Mouse (Mus musculus) kidney, postnatal 0 days (tissue): ENCODE results near the gene Rxfp4. TPM values are rescaled to one million over a fixed set of nuclear protein-coding genes. Genes with fewer than 3 reads are reported as not detected.

Source experiments
- ATAC-seq: fragments of 200-750 bp; cut with Nextera tagmentation; replicated peaks from 2 replicates; pipeline ENCODE4 v1.8.0; 2017; ENCODE audit warnings: low read depth, moderate number of reproducible peaks, moderate TSS enrichment, moderate library complexity; ENCODE audit not compliant: low FRiP score
- DNase-seq: peaks from one replicate; pipeline ENCODE4 v3.0.0-alpha.2; 2016; ENCODE audit warnings: low spot score
- H3K27ac ChIP-seq: fragments of 300-500 bp; sonication (generic); 2 replicates; pipeline ENCODE4 v1.5.1; 2014; ENCODE audit warnings: mild to moderate bottlenecking
- H3K27me3 ChIP-seq: fragments of 300-500 bp; sonication (generic); 2 replicates; pipeline ENCODE4 v1.6.1; 2014; ENCODE audit warnings: low read length, mixed read lengths; ENCODE audit not compliant: insufficient read depth
- H3K36me3 ChIP-seq: fragments of 300-500 bp; sonication (generic); 2 replicates; pipeline ENCODE4 v1.6.1; 2014; ENCODE audit warnings: low read length, mixed read lengths; ENCODE audit not compliant: insufficient read depth
- H3K4me1 ChIP-seq: fragments of 300-500 bp; sonication (generic); replicated peaks from 2 replicates; pipeline ENCODE4 v1.6.1; 2014; ENCODE audit warnings: antibody characterized with exemption, low read length, mixed read lengths; ENCODE audit not compliant: insufficient read depth
- H3K4me2 ChIP-seq: fragments of 300-500 bp; sonication (generic); 2 replicates; pipeline ENCODE4 v1.6.1; 2014; ENCODE audit warnings: mild to moderate bottlenecking, low read length, moderate library complexity, mixed read lengths
- H3K4me3 ChIP-seq: fragments of 300-500 bp; sonication (generic); replicated peaks from 2 replicates; pipeline ENCODE4 v1.5.1; 2014; ENCODE audit warnings: low read depth, low read length
- H3K9ac ChIP-seq: fragments of 300-500 bp; sonication (generic); 2 replicates; pipeline ENCODE4 v1.6.1; 2014; ENCODE audit warnings: low read depth, low read length
- H3K9me3 ChIP-seq: fragments of 300-500 bp; sonication (generic); replicated peaks from 2 replicates; pipeline ENCODE4 v1.6.1; 2016; ENCODE audit warnings: low read length, inconsistent platforms, mixed read lengths
- CTCF ChIP-seq: IDR thresholded peaks from 2 replicates; pipeline ENCODE4 v1.5.1; 2016; ENCODE audit warnings: antibody characterized with exemption, low read depth, mild to moderate bottlenecking, moderate library complexity
- WGBS: fragments of 180-500 bp; shearing (Covaris S2); extraction: QIAGEN DNeasy Blood & Tissue Kit; methylation state at CpG from one replicate; pipeline ENCODE4 v1.1.7; 2014; 5-methylcytosine and 5-hydroxymethylcytosine counted together
- polyA plus RNA-seq: library from polyadenylated mRNA; unstranded; fragments of >200 nt; fragmentation: Nextera tagmentation; extraction: Ambion mirVana; gene quantifications from 2 replicates; pipeline ENCODE4 v1.2.1, GENCODE M21; 2015

The Rxfp4 gene
- polyA plus RNA-seq, 1 experiment from 2014 or later: not detected

DNA sequence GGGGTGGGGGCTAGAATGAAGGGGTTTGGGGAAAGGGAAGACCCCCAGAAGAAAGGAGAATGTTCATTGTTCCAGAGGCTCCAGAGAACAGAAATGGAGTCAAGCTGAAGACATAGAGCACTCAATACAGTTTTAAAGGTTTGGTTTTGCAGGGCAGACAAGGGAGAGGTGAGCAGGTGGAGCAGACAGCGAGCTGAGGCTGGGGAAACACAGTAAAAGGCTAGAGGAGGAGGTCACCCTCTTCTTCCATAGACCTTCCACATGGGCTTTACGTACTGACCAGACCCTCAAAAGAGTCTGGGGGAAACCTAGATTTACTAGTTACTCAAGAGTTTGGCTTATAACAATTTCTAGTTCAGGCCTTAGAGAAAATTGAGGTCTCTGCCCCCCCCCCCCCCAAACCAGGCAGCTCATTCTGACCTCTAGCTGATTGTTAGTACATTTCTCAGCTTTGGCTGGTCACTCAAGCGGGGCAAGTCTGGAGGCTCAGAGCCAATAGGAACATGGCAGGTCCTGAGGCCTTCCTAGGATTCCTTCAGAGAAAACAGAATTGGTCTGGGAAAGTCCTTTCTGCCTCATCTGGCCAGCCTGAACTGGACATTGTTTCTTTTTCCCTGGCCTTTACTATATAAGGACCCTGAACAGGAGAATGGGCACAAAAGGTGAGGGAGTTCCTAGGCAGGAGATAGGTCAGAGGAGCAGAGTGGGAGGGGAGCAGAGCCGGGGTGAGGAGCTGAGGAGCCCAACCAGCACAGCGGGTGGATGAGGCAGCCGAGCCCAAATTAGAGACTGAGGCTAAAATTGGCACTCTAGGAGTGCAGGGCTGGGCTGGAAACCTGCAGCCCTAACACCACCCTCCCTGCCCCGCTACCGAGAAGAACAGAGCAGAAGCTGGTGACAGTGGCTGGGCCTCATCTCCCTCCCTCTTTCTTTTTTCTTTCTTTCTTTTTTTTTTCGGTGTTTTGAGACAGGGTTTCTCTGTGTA lies 33.5 kb downstream of the Rxfp4 start:
- Histone ChIP-seq H3K4me3 (no peak overlapping the region), H3K27ac (peak overlapping the region; percentile 98), H3K4me2 (no peak overlapping the region), H3K9ac (no peak overlapping the region), H3K36me3 (no peaks in the 10 kb centered on the region), H3K4me1 (peaks cover 36% of the 10 kb centered on the region), H3K27me3 (no peaks in the 10 kb centered on the region), H3K9me3 (no peaks in the 10 kb centered on the region)
- no peak for DNase-seq
- WGBS: 47% methylated on average over 9 of the region's 9 CpGs
- TF ChIP-seq CTCF: no peak
- no peak for ATAC-seq

DNA sequence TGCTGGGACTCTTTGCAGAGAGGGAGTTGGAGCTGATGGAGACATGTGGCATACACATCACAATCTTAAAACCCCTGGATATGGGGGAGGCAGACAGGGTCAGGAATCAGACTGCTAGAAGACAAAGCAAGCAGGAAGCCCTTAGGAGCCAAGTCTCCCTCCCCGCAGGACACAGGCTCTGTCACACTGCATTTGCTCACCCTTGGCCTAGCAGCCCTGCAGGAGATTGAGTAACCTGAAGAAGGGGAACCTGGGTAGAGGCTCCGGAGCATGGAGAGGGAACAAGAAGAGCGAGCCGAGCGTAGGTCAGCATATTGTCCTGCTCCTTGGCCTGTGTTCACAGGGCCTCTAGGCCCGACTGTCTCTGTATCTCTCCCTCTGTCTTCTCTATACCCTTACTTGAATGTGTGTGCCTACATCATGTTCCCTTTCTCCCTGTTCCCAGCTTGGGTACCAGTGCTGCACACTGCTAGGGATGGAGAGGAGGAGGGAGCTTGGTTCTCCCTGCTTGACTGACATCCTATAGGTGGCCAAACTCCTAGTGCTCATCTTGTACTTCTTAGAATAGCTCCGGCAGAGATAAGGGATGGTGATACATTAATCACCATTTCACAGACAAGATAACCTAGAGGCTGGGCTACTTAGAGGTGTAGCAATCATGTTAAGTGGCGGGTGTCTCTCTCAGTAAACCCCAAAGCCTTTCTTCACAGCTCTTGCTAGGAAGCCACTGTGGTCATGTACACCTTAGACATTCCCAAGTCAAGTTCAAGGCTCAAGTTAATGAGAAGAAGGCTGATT lies 34.7 kb downstream of the Rxfp4 start:
- TF ChIP-seq CTCF: no peak
- peaks cover 25% of the 10 kb centered on the region; the same call in 1 of the 2 replicates for H3K4me1 ChIP-seq
- no peak for ATAC-seq
- peak overlapping the region; percentile 15; the same call in 1 of the 2 replicates for H3K27ac ChIP-seq
- WGBS: 56% methylated on average over 8 of the region's 8 CpGs
- H3K27me3 ChIP-seq: no peaks in the 10 kb centered on the region
- DNase-seq: peak; percentile 52
- no peak overlapping the region for H3K4me2 ChIP-seq
- no peaks in the 10 kb centered on the region for H3K9me3 ChIP-seq
- H3K36me3 ChIP-seq: no peaks in the 10 kb centered on the region
- no peak overlapping the region for H3K4me3 ChIP-seq
- no peak overlapping the region for H3K9ac ChIP-seq

DNA sequence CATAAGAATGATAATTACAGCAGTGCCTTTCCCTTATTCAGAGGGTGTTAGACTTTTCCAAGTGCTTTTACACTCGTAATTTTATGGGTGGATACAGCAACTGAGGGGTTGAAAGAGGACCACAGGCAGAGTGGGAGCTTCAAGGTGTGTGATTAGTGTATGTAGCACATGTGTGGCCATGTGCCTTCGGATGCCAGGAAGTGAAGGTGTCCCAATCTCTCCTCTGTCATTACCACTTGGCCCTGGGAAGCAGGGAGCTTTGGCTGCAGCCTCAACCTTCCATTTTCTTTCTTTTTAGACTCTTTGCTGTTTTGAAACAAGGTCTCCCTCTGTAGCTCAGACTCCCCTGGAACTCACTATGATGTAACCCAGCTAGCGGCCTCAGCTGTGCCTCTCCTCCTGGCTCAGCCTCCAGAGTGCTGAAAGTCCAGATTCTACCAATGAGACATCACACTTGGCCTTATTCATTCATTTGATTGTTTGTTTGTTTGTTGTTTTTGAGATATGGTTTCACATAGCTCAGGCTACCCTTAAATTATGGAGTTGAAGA lies 35.9 kb downstream of the Rxfp4 start:
- Histone ChIP-seq H3K9me3 (no peaks in the 10 kb centered on the region), H3K4me3 (no peak overlapping the region), H3K9ac (peak overlapping the region; percentile 47; the same call in 1 of the 2 replicates), H3K27me3 (no peaks in the 10 kb centered on the region), H3K27ac (no peak overlapping the region), H3K4me2 (peak overlapping the region; percentile 50), H3K4me1 (peaks cover 24% of the 10 kb centered on the region; the same call in 1 of the 2 replicates), H3K36me3 (no peaks in the 10 kb centered on the region)
- 80% methylated on average over 3 of the region's 3 CpGs for WGBS
- TF ChIP-seq CTCF: no peak
- DNase-seq (no peak), ATAC-seq (no peak)

DNA sequence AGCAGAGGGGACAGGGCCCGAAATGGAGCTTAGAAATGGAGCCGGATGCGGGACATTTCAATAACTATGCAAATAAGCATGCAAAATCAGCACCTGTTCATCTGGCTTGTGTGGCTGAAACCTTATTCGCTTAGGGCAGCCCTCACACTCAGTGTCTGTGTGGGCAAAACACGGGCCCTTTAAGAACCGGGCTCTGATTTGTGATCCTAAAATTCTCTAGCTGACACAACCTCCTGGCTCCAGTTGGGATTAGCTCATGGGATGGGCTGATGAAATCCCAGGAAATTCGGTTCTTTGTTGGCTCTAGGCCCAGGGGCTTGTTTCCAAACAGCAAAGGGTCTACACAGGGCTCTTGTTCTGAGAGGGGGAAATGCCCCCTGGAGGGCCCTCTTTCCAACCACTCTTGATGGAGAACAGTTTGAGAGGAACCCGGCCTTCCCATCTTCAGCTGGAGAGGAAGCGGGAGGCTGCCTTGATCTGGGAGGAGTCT lies 37.0 kb downstream of the Rxfp4 start:
- ATAC-seq (no peak), DNase-seq (peak; percentile 55)
- Histone ChIP-seq H3K27ac (peak overlapping the region; percentile 51), H3K27me3 (no peaks in the 10 kb centered on the region), H3K36me3 (no peaks in the 10 kb centered on the region), H3K9me3 (no peaks in the 10 kb centered on the region), H3K4me3 (no peak overlapping the region), H3K4me2 (peak overlapping the region; percentile 50), H3K9ac (peak overlapping the region; percentile 47), H3K4me1 (peaks cover 24% of the 10 kb centered on the region; the same call in 1 of the 2 replicates)
- no peak for TF ChIP-seq CTCF
- 39% methylated on average over 9 of the region's 9 CpGs for WGBS

DNA sequence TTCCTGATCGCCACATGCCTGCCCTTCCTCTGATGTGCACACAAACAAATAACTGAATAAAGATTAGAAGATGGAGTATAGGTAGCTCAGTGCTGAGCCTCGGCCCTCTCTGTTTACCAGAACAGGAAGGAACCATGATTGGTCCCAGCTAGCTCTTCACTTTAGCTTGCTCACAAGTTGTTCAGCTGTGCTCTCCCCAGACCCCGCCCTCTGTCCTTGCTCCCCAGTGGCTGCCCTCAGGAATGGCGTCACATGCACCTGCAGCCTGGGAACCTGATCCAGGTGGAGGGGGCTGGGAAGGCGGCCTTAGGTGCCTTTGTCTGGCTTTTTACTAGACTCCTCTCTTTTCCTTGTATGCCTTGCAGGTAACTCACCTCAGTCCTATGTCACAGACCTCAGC lies 37.8 kb downstream of the Rxfp4 start:
- Histone ChIP-seq H3K4me1 (peaks cover 18% of the 10 kb centered on the region; the same call in 1 of the 2 replicates), H3K27me3 (no peaks in the 10 kb centered on the region), H3K4me3 (no peak overlapping the region), H3K27ac (peak overlapping the region; percentile 51), H3K9ac (no peak overlapping the region), H3K9me3 (no peaks in the 10 kb centered on the region), H3K4me2 (peak overlapping the region; percentile 50; the same call in 1 of the 2 replicates), H3K36me3 (no peaks in the 10 kb centered on the region)
- 67% methylated on average over 5 of the region's 5 CpGs for WGBS
- ATAC-seq: peak; percentile 72
- no peak for TF ChIP-seq CTCF
- DNase-seq: no peak

DNA sequence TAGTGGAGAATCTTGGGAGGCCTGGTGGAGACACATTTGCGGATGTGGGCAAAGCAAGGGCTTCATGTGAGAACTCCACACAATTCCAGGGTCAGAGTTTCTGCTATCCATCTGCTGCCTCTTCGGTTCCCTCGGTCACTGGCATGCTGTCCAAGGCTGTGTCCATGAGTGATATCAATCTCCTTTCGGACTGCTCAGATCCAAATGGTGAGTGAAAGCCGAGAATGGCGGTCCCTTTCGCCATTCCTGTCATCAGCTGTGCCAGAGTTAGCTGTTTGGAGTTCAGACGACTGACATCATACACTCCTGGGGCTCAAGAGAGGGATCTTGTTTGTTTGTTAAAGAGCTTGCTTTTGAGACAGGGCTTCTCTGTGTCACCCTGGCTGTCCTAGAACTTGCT lies 38.5 kb downstream of the Rxfp4 start:
- WGBS: 69% methylated on average over 8 of the region's 8 CpGs

More for the DNA sequence above, 38.5 kb downstream of the Rxfp4 start:
- H3K4me3 ChIP-seq: no peak overlapping the region
- no peak for DNase-seq
- H3K9ac ChIP-seq: no peak overlapping the region
- H3K27ac ChIP-seq: no peak overlapping the region
- H3K9me3 ChIP-seq: no peaks in the 10 kb centered on the region
- no peaks in the 10 kb centered on the region for H3K36me3 ChIP-seq
- no peak for TF ChIP-seq CTCF
- H3K4me2 ChIP-seq: no peak overlapping the region
- H3K4me1 ChIP-seq: peaks cover 16% of the 10 kb centered on the region; the same call in 1 of the 2 replicates
- no peaks in the 10 kb centered on the region for H3K27me3 ChIP-seq
- no peak for ATAC-seq
